Mouse (Mus musculus): ENCODE measurements around the gene Socs7.

Socs7 gene

DNA sequence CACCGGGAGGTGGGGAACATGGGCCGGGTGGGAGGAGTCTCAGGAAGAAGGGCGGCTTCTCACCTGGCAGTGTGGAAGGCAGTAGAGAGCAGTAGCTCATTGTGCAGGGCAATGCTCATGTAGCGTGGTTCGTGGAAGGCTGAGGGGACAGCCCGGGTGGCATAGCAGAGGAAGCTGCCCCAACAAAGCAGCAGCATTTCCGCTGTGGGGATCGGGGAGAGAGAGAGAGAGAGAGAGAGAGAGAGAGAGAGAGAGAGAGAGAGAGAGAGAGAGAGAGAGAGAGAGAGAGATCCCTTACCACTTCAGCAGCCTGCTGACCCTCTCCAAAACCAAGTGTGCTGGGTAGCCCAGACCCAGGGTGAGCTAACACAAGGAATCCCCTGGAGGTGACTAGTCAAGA is 19.2 kb upstream of the Socs7 start:
- no peak for DNase-seq (ENCODE audit: low read depth, low spot score)

DNA sequence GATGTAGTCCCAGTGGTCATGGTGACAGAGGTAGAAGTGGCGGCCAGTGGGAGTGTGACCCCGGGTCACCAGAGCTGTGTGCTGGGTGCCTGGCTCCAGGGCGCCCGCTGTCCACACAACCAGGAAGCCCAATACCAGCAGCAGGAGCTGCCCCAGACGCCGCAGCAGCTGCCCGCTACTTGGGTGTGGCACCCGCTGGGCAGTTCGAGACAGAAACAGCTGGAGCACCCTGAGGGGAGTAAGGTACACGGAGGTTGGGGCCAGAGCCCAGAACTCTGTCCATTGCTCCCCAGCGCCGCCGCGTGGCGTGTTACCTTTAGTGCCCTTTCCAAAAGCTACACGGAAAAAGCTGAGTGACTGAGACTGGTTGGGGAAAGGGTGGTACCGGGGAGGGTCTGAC is 18.7 kb upstream of the Socs7 start:
- peak; percentile 68 for DNase-seq (ENCODE audit: low read depth, low spot score)

DNA sequence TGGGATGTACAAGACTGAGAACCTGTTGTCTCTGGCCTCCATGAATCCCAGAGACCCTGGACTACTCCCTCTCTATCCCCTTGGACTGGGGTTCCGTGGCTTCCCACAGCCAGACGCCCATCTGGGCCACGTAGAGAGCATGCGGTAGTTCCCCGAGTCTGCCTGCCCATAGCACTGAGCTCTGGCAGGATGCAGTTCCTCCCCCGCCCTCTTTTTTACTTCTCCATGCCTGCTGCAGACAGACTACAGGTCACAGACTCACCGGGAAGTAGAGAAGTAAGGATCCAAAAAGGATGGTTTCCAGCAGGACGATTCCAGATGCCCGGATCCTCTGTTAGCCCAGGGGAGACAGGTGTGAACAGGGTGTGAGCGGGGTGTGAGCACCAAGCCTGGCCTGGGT is 16.9 kb upstream of the Socs7 start:
- no peak for DNase-seq (ENCODE audit: low read depth, low spot score)

DNA sequence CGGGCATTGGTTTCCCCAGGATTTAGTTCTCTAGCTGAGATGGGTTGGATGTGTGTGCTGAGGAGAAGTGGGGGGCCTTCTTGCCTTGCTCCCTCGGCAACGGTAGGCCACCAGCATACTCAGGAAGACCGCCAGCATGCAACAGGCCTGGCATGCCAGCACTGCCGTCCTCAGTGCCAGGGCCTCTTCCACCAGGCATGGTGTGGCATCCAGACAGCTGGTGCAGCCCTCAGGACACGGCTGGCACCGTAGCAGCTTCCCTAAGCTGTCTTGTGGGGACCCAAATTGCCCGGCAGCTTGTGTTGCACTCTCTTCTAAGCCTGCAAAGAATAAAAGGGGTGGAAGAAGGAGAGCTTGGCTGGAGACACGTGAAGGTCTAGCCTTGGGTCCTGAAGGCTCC is 16.0 kb upstream of the Socs7 start:
- no peak for DNase-seq (ENCODE audit: low read depth, low spot score)

DNA sequence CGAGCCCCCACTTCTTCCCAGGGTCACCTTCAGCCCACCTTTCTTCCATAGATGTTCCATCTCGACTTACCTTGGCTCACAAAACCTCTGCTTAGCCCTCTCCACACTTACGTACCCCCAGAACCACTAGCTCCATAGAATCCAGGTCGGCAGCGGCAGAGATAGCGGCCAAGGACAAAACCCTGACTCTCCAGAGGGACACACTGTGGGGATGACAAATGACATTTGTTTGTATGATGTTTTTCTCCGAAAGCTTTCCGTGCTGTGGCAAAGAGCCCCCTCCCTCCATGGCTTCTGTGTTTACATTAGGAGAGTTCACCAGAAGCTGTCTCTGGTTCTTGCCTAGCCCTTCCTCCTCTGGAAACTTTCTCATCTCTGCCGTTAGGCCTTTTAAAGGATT is 15.1 kb upstream of the Socs7 start:
- no peak for DNase-seq (ENCODE audit: low read depth, low spot score)

DNA sequence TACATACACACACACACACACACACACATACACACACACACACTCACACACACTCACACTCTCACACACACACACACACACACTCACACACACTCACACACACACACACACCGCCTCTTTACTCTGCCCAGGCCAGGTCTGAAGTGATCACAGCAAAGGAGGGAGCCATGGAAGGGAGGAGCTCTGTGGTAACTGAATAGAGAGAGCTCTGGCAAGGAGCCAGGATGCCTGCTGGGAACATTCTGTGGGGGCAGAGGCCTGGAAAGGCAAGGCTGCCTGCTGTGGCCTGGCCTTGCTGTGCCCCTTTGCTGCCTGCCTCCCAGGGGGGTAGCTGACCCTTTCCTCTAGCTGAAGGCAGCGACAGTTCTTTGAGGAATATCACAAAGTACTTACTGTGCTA is 12.3 kb upstream of the Socs7 start:
- DNase-seq (ENCODE audit: low read depth, low spot score) = peak; percentile 74

DNA sequence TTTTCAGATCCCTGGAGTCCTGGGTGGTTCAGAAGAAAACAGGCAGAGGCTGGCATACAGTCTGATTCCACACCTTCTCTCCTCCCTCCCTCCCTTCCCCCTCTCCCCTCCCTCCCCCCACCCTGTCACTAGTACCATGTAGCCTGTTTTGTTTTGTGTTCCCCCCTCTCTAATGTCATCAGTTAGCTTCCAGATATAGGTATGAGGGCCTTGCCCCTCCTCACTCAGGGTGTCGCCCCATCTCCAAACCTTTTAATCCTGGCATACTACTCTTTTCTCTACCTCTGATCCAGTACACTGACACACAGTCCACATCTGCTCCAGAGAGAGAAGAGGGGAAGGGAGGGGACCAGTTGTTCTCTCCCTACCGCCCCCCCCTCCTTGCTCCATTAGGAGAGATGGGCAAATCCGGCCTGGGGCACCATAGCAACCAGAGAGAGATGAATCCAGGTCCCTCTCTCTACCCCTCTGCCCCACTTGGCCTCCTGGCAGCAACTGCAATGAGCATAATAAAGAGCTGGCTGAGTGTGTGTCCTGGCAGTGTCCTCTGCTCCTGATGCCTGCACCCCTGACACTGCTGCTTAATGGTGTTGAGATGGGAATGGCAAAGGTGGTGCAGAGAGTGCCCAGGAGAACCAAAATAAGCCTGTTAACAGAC is 10.2 kb upstream of the Socs7 start, which contains the start of gene Gpr179:
Gene Gpr179 (minus strand): TSS at position 51 of the 658 bp plus-strand sequence.
- DNase-seq (ENCODE audit: low read depth, low spot score) = no peak

DNA sequence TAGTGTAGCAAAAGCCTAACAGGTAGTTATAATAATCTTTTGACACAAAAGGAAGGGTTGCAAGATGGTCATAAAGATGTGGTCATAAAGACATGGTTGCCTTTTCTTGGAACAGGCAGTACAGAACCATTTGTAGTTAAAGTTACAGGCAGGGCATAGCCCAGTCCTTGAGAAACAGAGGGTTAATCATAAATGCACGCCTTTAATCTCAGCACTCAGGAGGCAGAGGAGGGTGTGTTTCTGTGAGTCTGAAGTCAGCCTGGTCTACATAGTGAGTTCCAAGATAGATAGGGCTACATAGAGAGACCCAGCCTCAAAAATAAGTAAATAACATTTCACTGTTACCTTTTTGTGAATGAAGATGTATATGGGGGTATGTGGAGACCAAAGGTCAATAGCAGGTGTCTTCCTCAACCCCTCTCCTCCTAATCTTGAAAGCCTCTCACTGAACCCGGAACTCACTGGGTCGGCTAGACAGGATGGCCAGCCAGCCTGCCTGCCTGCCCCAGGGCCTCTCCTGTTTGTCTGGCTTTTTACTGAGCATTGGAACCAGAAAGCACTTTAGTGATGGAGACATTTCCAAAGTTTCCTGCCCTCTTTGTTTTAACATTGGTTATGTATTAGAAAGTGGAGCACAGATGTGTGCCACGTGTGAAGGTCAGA is 9.3 kb upstream of the Socs7 start:
- DNase-seq (ENCODE audit: low read depth, low spot score) = no peak

DNA sequence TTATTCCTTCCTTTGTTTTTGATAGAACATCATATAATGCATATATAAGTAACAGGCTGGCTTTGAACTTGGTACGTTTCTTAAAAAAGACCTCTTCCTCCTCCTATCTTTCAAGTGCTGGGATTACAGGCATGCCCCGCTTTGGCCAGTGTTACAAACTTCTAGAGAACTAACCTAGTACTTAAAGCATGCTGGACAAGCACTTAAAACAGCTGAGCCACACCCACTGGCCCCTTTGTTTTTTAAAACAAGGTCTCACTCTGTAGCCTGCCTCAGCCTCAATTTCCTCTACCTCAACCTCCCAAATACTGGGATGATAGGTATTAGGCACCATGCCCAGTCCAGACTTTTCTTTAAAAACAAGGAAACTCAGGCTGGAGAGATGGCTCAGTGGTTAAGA is 7.7 kb upstream of the Socs7 start:
- peak; percentile 78 for DNase-seq (ENCODE audit: low read depth, low spot score)

DNA sequence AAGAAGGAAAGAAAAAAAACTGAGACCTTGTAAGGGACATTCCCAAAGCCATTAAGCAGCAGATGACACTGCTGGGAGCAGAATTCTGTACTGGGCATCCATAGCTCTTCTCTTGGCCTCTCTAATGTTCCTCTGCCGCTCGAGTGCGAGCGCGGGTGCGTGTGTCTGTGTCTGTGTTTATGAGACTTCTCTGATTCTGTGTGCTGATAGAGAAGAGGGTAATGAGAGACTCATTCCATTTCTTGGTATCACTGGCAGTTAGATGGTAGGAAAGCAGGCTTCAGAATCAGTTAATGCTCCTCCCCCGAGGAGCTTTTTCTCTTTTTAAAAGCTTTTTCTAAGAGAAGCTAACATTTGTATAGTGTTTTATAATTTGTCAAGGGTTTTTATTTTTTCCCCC is 7.1 kb upstream of the Socs7 start:
- DNase-seq (ENCODE audit: low read depth, low spot score) = no peak

DNA sequence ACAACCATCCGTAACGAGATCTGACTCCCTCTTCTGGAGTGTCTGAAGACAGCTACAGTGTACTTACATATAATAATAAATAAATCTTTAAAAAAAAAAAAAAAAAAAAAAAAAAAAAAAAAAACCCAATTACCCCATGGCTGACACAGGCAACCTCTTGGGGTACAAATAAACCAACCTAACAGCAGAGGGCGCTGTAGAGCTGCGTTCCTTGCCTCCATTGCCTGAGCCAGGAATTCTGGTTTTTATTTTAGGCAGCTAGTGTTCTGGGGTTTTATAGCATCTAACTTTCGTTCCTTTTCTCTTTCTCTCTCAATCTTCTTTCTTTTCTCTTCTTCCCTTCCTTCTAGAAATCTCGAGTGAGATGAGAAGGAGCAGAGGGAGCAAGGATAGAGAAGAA is 4.7 kb upstream of the Socs7 start:
- peak; percentile 84 for DNase-seq (ENCODE audit: low read depth, low spot score)

DNA sequence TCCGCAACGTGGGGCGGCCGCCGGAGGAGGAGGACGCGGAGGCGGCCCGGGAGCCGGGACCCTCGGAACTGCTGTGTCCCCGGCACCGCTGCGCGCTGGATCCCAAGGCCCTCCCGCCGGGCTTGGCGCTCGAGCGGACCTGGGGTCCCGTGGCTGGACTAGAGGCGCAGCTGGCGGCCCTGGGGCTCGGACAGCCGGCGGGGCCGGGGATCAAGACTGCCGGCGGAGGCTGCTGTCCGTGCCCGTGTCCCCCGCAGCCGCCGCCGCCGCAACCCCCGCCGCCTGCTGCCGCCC is 245 bp downstream of the Socs7 start:
- no peak for DNase-seq (ENCODE audit: low read depth, low spot score)

DNA sequence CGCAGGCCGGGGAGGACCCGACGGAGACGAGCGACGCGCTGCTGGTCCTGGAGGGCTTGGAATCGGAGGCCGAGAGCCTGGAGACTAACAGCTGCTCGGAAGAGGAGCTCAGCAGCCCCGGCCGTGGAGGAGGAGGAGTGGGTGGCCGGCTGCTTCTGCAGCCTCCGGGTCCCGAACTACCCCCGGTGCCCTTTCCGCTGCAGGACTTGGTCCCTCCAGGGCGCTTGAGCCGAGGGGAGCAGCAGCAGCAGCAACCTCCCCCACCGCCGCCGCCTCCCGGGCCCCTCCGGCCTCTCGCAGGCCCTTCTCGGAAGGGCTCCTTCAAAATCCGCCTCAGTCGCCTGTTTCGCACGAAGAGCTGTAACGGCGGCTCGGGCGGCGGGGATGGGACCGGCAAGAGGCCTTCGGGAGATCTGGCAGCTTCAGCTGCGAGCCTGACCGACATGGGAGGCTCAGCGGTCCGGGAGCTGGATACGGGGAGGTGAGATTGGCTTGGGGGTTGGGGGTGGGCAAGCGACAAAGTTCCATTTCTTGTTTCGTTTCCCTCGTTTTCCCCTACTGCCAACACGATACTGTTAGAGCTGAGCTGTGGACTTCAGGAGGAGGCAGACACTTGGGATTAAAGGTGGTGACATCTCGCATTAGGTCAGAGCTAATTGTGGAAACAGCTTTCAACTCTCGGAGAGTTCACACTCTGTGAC is 742 bp downstream of the Socs7 start:
- DNase-seq (ENCODE audit: low read depth, low spot score) = peak; percentile 42

DNA sequence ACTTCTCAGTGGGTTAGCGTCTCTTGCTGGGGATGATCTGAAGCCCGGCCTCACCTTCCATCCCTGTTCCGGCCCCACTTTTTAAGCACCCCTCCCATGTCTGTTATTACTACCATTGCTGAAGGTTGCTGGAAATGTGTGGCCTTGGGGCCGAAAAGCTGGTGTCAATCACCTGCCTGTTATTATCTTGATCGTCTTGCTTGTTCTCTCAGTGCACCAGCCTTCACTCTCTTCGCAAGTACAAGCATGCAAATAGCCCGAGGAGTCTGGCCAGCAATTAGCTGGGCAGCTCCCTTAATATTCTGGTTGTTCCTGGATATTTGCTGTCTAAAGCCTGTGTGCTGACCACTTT is 1.3 kb downstream of the Socs7 start:
- DNase-seq (ENCODE audit: low read depth, low spot score) = no peak

DNA sequence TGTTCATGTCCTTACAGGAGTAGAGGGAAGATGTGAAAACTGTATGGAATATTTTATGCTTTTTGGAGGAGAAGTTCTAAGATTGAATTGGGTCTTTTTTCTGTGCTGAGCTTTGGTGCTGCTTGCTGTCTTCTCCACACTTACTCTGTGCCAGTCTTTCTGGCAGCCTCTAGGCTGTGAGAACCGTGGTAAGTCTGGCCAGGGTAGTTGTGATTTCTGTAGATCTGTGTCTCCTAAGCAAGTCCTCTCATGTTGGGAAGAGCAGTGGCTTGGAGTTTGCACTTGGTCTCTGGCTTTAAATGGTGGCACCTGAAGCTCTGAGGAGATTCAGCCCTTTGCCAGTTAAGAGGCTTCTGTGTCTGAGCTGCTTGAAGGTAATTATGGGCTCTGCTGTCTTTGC is 3.2 kb downstream of the Socs7 start:
- no peak for DNase-seq (ENCODE audit: low read depth, low spot score)

DNA sequence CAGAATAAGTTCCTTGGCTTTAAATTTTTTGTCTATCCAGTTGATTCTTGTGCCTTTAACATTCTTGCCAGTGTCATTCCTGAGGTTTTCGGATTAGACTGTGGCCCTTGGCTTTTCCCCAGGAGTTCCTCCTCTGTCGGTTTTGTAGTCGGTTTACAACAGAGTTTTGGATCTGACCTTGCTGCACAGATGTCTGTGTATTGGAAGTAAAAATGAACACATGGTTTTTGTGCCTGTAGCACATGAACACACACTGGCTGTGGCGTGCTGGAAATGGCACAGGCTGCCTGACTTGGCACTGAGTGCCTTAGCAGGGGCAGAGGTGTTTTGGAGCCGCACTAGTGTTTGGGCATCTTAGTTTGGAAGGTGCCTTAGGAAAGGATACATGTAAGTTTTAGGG is 6.2 kb downstream of the Socs7 start:
- DNase-seq (ENCODE audit: low read depth, low spot score) = no peak

DNA sequence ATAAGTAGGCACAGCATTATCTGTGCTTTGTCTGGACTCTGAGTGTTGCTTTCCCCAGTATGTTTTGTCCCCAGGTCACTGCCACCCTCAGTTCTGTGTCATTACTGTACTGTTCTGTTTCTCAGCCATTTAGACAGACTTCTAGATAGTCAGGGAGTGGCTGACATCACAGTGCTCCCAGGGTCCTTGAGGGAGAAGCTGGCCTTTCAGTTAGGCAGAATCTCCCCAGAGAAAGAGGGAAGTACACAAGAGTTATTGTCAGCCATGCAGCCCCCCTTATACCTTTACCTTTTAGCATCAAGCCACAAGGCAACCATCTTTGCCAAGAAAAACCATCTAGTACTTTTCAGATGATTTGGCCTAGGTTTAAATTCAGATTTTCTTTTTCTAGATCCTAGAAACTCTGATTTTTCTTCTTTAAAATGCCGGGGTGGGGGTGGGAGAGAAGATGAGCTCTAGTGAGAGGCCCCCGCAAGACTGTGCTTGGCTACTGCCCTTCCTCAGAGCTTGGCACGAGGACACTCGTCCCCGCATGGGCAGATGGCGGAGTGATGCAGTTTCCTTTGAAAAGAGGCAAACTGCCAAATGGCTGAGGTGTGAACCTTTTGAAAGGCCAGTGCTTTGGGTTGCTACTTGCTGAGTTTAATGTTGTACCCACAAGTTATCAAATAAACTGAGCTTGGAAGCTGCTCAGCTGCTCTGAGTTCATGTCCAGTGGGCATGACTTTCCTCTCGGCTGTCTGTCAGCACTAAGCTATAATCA is 8.2 kb downstream of the Socs7 start:
- DNase-seq (ENCODE audit: low read depth, low spot score) = no peak

DNA sequence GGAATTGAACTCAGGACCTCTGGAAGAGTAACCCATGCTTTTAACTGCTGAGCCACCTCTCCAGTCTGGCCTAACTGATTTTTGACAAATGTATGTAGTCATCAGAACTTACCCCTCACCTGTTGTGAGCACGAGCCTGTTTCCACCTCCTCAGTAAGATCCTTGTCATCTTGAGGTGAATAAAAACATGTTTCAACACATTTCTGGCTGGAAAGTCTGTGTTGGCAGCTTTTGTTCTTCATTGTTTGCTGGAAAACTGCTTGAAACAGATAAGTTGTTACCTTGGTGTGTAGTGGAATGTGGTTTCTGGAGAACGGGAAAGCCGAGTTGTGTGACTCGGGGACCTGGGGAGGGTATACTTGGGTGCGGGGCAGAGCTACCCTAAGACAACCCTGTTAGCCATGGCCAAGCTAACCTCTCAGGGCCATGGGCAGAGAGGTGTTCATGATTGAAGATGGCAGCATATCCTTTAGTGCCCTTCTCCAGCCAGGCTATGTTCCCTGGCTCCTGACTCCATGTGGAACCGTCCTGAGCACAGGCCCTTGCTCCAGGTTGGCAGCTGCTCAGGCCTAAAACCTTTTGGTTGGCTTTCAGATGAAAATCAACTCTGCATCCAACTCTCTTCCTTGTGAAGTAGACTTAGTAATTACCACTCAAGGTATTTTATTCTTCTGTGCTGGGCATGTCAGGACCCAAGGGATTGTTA is 10.0 kb downstream of the Socs7 start:
- DNase-seq (ENCODE audit: low read depth, low spot score) = no peak

DNA sequence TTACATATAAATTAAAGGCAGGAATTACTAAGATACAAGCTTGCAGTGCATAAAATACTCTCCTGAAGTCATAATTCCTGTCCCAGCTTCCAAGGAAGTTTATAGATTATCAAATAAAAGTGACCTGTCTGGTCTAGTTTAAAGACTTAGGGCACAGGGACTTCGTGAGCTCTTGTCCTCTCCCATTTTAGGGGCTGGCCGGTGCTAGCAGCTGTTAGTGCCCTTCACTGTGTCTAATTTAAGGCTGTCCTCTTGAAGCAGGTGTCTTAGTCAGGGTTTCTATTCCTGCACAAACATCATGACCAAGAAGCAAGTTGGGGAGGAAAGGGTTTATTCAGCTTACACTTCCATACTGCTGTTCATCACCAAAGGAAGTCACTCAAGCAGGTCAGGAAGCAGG is 11.1 kb downstream of the Socs7 start:
- no peak for DNase-seq (ENCODE audit: low read depth, low spot score)

DNA sequence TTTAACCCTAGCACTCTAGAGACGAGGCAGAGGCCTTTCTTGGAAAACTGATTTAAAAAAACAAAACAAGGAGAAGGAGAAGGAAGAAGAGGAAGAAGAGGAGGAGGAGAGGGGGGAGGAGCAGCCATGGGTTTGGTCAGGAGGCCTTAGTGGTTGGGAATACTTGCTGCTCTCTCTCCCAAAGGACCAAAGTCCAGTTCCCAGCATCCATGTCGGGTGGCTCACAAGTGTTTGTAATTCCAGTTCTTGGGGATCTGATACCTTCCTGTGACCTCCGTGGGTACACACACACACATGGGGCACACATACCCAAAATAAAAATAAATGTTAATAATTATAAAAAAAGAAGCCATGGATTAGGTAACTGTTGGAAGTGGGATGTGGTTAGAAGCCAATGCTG is 17.7 kb downstream of the Socs7 start:
- DNase-seq (ENCODE audit: low read depth, low spot score) = no peak

DNA sequence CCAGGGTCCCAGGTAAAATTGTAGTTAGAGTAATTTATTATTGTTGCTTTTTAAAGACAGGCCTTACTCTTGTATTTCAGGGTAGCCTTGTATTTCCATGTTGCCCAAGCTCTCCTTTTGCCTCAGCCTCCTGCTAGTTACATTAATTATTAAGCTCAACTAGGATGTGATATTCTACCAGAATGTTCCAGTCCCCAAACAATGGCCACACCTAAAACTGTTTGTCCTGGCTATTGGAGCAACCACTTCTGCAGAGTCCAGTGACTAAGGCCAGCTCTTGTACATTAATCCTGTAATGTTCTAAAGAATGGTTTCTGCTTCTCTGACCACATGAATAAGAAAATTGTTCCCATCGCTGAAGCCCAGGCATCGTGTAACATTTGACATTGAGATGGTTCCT is 20.7 kb downstream of the Socs7 start:
- no peak for DNase-seq (ENCODE audit: low read depth, low spot score)

DNA sequence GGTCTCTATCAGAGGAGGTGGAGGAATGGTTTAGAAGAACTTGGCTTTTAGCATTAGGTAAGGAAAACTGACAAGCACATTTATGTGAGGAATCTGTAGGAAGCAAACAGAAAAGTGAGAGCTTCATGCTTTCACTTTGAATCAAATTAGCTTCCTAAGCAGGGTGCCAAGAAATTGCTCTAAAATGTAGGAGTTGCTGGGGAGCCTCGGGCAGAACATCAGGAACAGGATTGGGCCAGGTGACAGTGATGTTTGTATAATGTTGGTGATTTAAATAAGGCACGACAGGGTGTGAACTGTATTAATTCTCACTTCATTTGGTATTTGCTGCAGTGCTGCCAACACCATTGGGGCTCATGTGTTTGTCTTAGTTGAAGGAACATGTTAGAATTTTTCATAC is 21.4 kb downstream of the Socs7 start:
- no peak for DNase-seq (ENCODE audit: low read depth, low spot score)

Data from ZHBTc4 (cell line).